Mouse (Mus musculus): ENCODE data around the gene Gm8994. TPM values are rescaled to one million over a fixed set of nuclear protein-coding genes. Genes with fewer than 3 reads are reported as not detected.

Gene Gm8994
- total and polyA plus RNA-seq, 2 experiments: not detected

DNA sequence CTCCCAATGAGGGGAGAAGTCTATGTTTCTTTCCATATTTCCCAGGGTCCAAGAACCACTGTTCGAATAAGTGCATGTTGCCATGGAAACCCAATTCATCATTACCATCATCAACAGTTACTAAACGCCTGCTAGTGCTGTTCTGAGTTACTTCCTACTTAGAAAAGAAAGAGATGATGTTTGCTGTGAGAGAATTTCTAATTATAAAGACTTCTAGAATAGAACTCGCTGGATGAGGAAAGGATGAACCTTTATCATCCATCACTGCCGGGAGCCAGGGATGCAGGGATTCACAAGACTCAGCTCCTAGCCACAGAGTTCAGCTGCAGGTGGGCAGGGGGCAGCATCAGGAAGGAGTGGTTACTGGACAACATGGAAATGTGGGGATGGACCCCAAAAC lies 36.7 kb downstream of the Gm8994 start:
- H3K36me3 ChIP-seq (ENCODE audit: control insufficient read depth, insufficient read depth, low read length): no peaks in the 10 kb centered on the region
- H3K4me1 ChIP-seq (ENCODE audit: control insufficient read depth, insufficient read depth, low read length): no peaks in the 10 kb centered on the region
- TF ChIP-seq CTCF (IDR thresholded peaks at IDR 0.05; ENCODE audit: low read depth, low read length) (no peak), POLR2A (IDR thresholded peaks at IDR 0.05; ENCODE audit: extremely low read depth, insufficient read depth, low read length) (no peak)
- no peak for DNase-seq (ENCODE audit: extremely low read depth, low read depth, low spot score)
- no peaks in the 10 kb centered on the region for H3K27me3 ChIP-seq (ENCODE audit: control insufficient read depth, insufficient read depth, low read length)
- no peak overlapping the region for H3K4me3 ChIP-seq (ENCODE audit: insufficient read depth, low read depth, low read length)
- H3K27ac ChIP-seq (replicated peaks; ENCODE audit: insufficient read depth, low read depth, low read length): no peak overlapping the region
- WGBS: 81% methylated on average over 4 of the region's 4 CpGs
- H3K9ac ChIP-seq (ENCODE audit: low read depth, low read length): no peak overlapping the region
- H3K79me2 ChIP-seq (ENCODE audit: control insufficient read depth, insufficient read depth, low read length): no peaks in the 10 kb centered on the region

DNA sequence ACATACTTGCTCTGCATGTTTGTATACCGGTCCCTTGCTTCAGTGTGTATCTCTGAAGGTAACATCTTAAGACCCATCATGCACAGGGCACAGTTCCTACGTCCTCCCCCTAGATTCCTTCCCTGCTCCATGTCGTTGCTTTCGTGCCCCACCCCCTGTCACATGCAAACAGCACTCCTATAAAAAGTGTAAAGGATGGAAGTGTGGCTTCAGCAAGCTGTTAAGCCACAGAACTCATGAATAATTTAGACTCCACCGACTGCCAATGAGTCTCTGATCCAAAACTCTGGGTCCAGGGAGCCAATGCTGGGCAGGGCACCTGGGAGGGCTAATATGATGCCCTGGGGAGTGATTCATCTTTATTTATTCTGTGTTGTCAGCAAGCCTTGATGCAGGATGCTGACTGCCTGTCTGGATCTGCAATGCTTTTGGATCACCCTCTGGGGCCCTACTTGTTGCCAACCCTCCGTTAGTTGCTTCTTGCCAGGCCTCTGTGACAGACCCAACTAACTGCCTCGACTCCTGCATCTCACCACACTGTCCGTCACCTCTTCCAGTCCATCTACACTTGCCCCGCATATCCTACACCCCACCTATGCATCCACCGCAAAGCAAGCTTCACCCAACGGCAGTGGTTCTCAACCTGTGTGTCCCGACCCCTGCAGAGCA lies 37.2 kb downstream of the Gm8994 start:
- Histone ChIP-seq H3K4me3 (ENCODE audit: insufficient read depth, low read depth, low read length) (no peak overlapping the region), H3K27me3 (ENCODE audit: control insufficient read depth, insufficient read depth, low read length) (no peaks in the 10 kb centered on the region), H3K9ac (ENCODE audit: low read depth, low read length) (no peak overlapping the region), H3K79me2 (ENCODE audit: control insufficient read depth, insufficient read depth, low read length) (no peaks in the 10 kb centered on the region), H3K36me3 (ENCODE audit: control insufficient read depth, insufficient read depth, low read length) (no peaks in the 10 kb centered on the region), H3K27ac (replicated peaks; ENCODE audit: insufficient read depth, low read depth, low read length) (no peak overlapping the region), H3K4me1 (ENCODE audit: control insufficient read depth, insufficient read depth, low read length) (no peaks in the 10 kb centered on the region)
- WGBS: 77% methylated on average over 12 of the region's 12 CpGs
- no peak for DNase-seq (ENCODE audit: extremely low read depth, low read depth, low spot score)
- no peak for TF ChIP-seq CTCF (IDR thresholded peaks at IDR 0.05; ENCODE audit: low read depth, low read length)
- no peak for TF ChIP-seq POLR2A (IDR thresholded peaks at IDR 0.05; ENCODE audit: extremely low read depth, insufficient read depth, low read length)

DNA sequence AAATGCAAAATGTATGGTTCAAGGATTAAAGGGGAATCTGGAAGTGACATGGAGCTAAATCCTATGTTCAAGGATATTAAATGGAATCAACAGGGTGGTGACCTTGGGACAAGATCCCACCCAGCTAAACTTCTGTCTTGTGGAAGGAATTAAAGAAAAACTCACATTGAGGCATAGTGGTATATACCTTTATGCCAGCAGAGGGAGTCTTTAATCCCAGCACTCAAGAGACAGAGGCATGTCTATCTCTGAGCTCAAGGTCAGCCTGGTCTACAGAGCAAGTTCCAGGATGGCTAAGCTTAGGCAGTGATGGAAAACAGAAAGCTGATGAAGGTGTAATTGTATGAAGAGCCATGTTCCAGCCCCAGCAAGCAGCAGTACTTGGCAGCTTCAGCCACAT lies 48.8 kb downstream of the Gm8994 start:
- Histone ChIP-seq H3K36me3 (ENCODE audit: control insufficient read depth, insufficient read depth, low read length) (no peaks in the 10 kb centered on the region), H3K4me3 (ENCODE audit: insufficient read depth, low read depth, low read length) (no peak overlapping the region), H3K9ac (ENCODE audit: low read depth, low read length) (no peak overlapping the region), H3K27me3 (ENCODE audit: control insufficient read depth, insufficient read depth, low read length) (no peaks in the 10 kb centered on the region), H3K27ac (replicated peaks; ENCODE audit: insufficient read depth, low read depth, low read length) (no peak overlapping the region), H3K79me2 (ENCODE audit: control insufficient read depth, insufficient read depth, low read length) (no peaks in the 10 kb centered on the region), H3K4me1 (ENCODE audit: control insufficient read depth, insufficient read depth, low read length) (no peaks in the 10 kb centered on the region)
- DNase-seq (ENCODE audit: extremely low read depth, low read depth, low spot score): no peak
- TF ChIP-seq POLR2A (IDR thresholded peaks at IDR 0.05; ENCODE audit: extremely low read depth, insufficient read depth, low read length) (no peak), CTCF (IDR thresholded peaks at IDR 0.05; ENCODE audit: low read depth, low read length) (no peak)

Other genes starting within 250 kb of the Gm8994 start
- 0.09 and 0.13 TPM in 2 replicates for gene Grin2b, start 154.0 kb upstream of the Gm8994 start, total RNA-seq (2014; rRNA removed)
- under 0.01 and 0.01 TPM in 2 replicates for gene Grin2b, start 154.0 kb upstream of the Gm8994 start, polyA plus RNA-seq (2012; rRNA removed)
- not detected in 2 replicates for gene E330021D16Rik, start 88.0 kb downstream of the Gm8994 start, total RNA-seq (2014; rRNA removed)
- gene E330021D16Rik, start 88.0 kb downstream of the Gm8994 start, polyA plus RNA-seq (2012; rRNA removed): 0.07 TPM in 1 of 2 replicates, not detected in the other
- gene Atf7ip, start 178.6 kb downstream of the Gm8994 start, total RNA-seq (2014; rRNA removed): 14.8 and 14.9 TPM in 2 replicates
- gene Atf7ip, start 178.6 kb downstream of the Gm8994 start, polyA plus RNA-seq (2012; rRNA removed): 5.1 and 5.2 TPM in 2 replicates